Mouse (Mus musculus): ENCODE measurements around the gene Ptpn7. TPM values are rescaled to one million over a fixed set of nuclear protein-coding genes. Genes with fewer than 3 reads are reported as not detected.
A peak's percentile ranks its signal among the peaks of the same experiment; 100 is the strongest.

Gene Ptpn7
- polyA plus RNA-seq, 2 experiments: 9.4 to 12.4 TPM

- DNase-seq (ENCODE audit: low read depth in 3 of 3, low spot score in 3 of 3) (no peak), ATAC-seq (ENCODE audit: insufficient read depth) (no peak)
- 64% methylated on average over 6 of the region's 6 CpGs for WGBS (ENCODE audit: insufficient replicate concordance)
- TF ChIP-seq EP300 (IDR thresholded peaks at IDR 0.05; ENCODE audit: low read depth) (no peak), CTCF (IDR thresholded peaks at IDR 0.05; ENCODE audit: low read depth) (no peak)
- Histone ChIP-seq H3K27me3 (ENCODE audit: control insufficient read depth, insufficient read depth, low read length) (no peaks in the 10 kb centered on the region; the same call in none of the 2 replicates), H3K4me1 (replicated peaks; ENCODE audit: control insufficient read depth in 2 of 2, insufficient read depth in 2 of 2, low read length in 1 of 2) (0 out of 4 replicates have a peak, but pooled peaks cover 0 to 2% of the 10 kb centered on the region in 2 experiments), H3K9ac (replicated peaks) (no peak overlapping the region), H3K4me2 (ENCODE audit: low read depth) (no peak overlapping the region), H3K9me3 (ENCODE audit: control insufficient read depth, low read length) (no peaks in the 10 kb centered on the region), H3K4me3 (ENCODE audit: insufficient read depth in 1 of 2, low read depth in 2 of 2, low read length in 2 of 2) (no peak overlapping the region), H3K27ac (no peak overlapping the region), H3K36me3 (replicated peaks; ENCODE audit: control insufficient read depth, insufficient read depth, low read depth) (no peaks in the 10 kb centered on the region)
Observed at GRCm38 (mm10) chr1:135097441-135097840, 35.1 kb upstream of the Ptpn7 start.

GRCm38 (mm10) chr1:135098441-135098840 is 34.1 kb upstream of the Ptpn7 start:
- H3K9ac ChIP-seq (replicated peaks): no peak overlapping the region
- DNase-seq (ENCODE audit: low read depth in 3 of 3, low spot score in 3 of 3) (no peak), ATAC-seq (ENCODE audit: insufficient read depth) (no peak)
- H3K27ac ChIP-seq: no peak overlapping the region
- no peaks in the 10 kb centered on the region for H3K36me3 ChIP-seq (replicated peaks; ENCODE audit: control insufficient read depth, insufficient read depth, low read depth)
- no peak for TF ChIP-seq EP300 (IDR thresholded peaks at IDR 0.05; ENCODE audit: low read depth)
- H3K4me1 ChIP-seq (replicated peaks; ENCODE audit: control insufficient read depth in 2 of 2, insufficient read depth in 2 of 2, low read length in 1 of 2): 0 out of 4 replicates have a peak, but pooled peaks cover 0 to 2% of the 10 kb centered on the region in 2 experiments
- H3K4me2 ChIP-seq (ENCODE audit: low read depth): no peak overlapping the region
- peaks cover 2% of the 10 kb centered on the region for H3K27me3 ChIP-seq (ENCODE audit: control insufficient read depth, insufficient read depth, low read length)
- no peak overlapping the region for H3K4me3 ChIP-seq (ENCODE audit: insufficient read depth in 1 of 2, low read depth in 2 of 2, low read length in 2 of 2)
- no peaks in the 10 kb centered on the region for H3K9me3 ChIP-seq (ENCODE audit: control insufficient read depth, low read length)
- WGBS (ENCODE audit: insufficient replicate concordance): 76% methylated on average over 7 of the region's 7 CpGs

- no peak for ATAC-seq (ENCODE audit: insufficient read depth)
Observed at GRCm38 (mm10) chr1:135100400-135100799, 32.1 kb upstream of the Ptpn7 start.

GRCm38 (mm10) chr1:135105124-135105523 is 27.4 kb upstream of the Ptpn7 start, which contains the start of gene Lgr6:
Lgr6 (minus strand) TSS chr1:135105276.
- no peak within 1 kb of the TSS for H3K4me3 ChIP-seq (ENCODE audit: insufficient read depth in 1 of 2, low read depth in 2 of 2, low read length in 2 of 2)
- no peaks in the 10 kb centered on the region for H3K36me3 ChIP-seq (replicated peaks; ENCODE audit: control insufficient read depth, insufficient read depth, low read depth)
- ATAC-seq (ENCODE audit: insufficient read depth): no peak
- no peak for DNase-seq (ENCODE audit: low read depth in 3 of 3, low spot score in 3 of 3)
- WGBS (ENCODE audit: insufficient replicate concordance): 1% methylated on average over 40 of the region's 40 CpGs
- H3K27ac ChIP-seq: no peak within 1 kb of the TSS
- peaks cover 31% of the 10 kb centered on the region for H3K27me3 ChIP-seq (ENCODE audit: control insufficient read depth, insufficient read depth, low read length)
- no peak within 1 kb of the TSS for H3K9ac ChIP-seq (replicated peaks)
- H3K4me1 ChIP-seq (replicated peaks; ENCODE audit: control insufficient read depth in 2 of 2, insufficient read depth in 2 of 2, low read length in 1 of 2): no peaks in the 10 kb centered on the region
- peak within 1 kb of the TSS; percentile 11; the same call in 1 of the 2 replicates for H3K4me2 ChIP-seq (ENCODE audit: low read depth)
- no peaks in the 10 kb centered on the region for H3K9me3 ChIP-seq (ENCODE audit: control insufficient read depth, low read length)
- TF ChIP-seq CTCF (IDR thresholded peaks at IDR 0.05; ENCODE audit: low read depth) (no peak), EP300 (IDR thresholded peaks at IDR 0.05; ENCODE audit: low read depth) (no peak)

More at GRCm38 (mm10) chr1:135100400-135100799, 32.1 kb upstream of the Ptpn7 start:
- WGBS (ENCODE audit: insufficient replicate concordance): 54% methylated on average over 7 of the region's 7 CpGs
- no peak overlapping the region for H3K4me2 ChIP-seq (ENCODE audit: low read depth)
- no peak overlapping the region for H3K27ac ChIP-seq
- no peak for TF ChIP-seq CTCF (IDR thresholded peaks at IDR 0.05; ENCODE audit: low read depth)
- TF ChIP-seq EP300 (IDR thresholded peaks at IDR 0.05; ENCODE audit: low read depth): no peak
- H3K9ac ChIP-seq (replicated peaks): no peak overlapping the region
- no peaks in the 10 kb centered on the region for H3K9me3 ChIP-seq (ENCODE audit: control insufficient read depth, low read length)
- no peak overlapping the region for H3K4me3 ChIP-seq (ENCODE audit: insufficient read depth in 1 of 2, low read depth in 2 of 2, low read length in 2 of 2)
- no peaks in the 10 kb centered on the region for H3K4me1 ChIP-seq (replicated peaks; ENCODE audit: control insufficient read depth in 2 of 2, insufficient read depth in 2 of 2, low read length in 1 of 2)
- peaks cover 22% of the 10 kb centered on the region for H3K27me3 ChIP-seq (ENCODE audit: control insufficient read depth, insufficient read depth, low read length)
- DNase-seq (ENCODE audit: low read depth in 3 of 3, low spot score in 3 of 3): no peak
- H3K36me3 ChIP-seq (replicated peaks; ENCODE audit: control insufficient read depth, insufficient read depth, low read depth): no peaks in the 10 kb centered on the region

- peaks cover 31% of the 10 kb centered on the region for H3K27me3 ChIP-seq (ENCODE audit: control insufficient read depth, insufficient read depth, low read length)
- no peak overlapping the region for H3K4me3 ChIP-seq (ENCODE audit: insufficient read depth in 1 of 2, low read depth in 2 of 2, low read length in 2 of 2)
- DNase-seq (ENCODE audit: low read depth in 3 of 3, low spot score in 3 of 3) (peak; percentile 27 to 36 (median 33)), ATAC-seq (ENCODE audit: insufficient read depth) (no peak)
- no peaks in the 10 kb centered on the region for H3K36me3 ChIP-seq (replicated peaks; ENCODE audit: control insufficient read depth, insufficient read depth, low read depth)
- H3K9me3 ChIP-seq (ENCODE audit: control insufficient read depth, low read length): no peaks in the 10 kb centered on the region
- peak; percentile 87 for TF ChIP-seq CTCF (IDR thresholded peaks at IDR 0.05; ENCODE audit: low read depth)
- TF ChIP-seq EP300 (IDR thresholded peaks at IDR 0.05; ENCODE audit: low read depth): no peak
- H3K4me1 ChIP-seq (replicated peaks; ENCODE audit: control insufficient read depth in 2 of 2, insufficient read depth in 2 of 2, low read length in 1 of 2): no peaks in the 10 kb centered on the region
- no peak overlapping the region for H3K27ac ChIP-seq
- WGBS (ENCODE audit: insufficient replicate concordance): 1% methylated on average over 8 of the region's 8 CpGs
- H3K4me2 ChIP-seq (ENCODE audit: low read depth): no peak overlapping the region
- H3K9ac ChIP-seq (replicated peaks): no peak overlapping the region
Observed at GRCm38 (mm10) chr1:135105951-135106350, 26.5 kb upstream of the Ptpn7 start.
